Mouse (Mus musculus): ENCODE results near the gene Zbtb20.

The Zbtb20 gene

GRCm38 (mm10) chr16:43545261-43545660 lies 669.6 kb downstream of the Zbtb20 start:
- Histone ChIP-seq H3K36me3 (ENCODE audit: control insufficient read depth, insufficient read depth, low read length, poor library complexity, severe bottlenecking) (no peaks in the 10 kb centered on the region), H3K27me3 (ENCODE audit: control insufficient read depth, insufficient read depth, low read length, poor library complexity, severe bottlenecking) (no peaks in the 10 kb centered on the region)
- DNase-seq (ENCODE audit: low read depth, low spot score), result no peak

DNA sequence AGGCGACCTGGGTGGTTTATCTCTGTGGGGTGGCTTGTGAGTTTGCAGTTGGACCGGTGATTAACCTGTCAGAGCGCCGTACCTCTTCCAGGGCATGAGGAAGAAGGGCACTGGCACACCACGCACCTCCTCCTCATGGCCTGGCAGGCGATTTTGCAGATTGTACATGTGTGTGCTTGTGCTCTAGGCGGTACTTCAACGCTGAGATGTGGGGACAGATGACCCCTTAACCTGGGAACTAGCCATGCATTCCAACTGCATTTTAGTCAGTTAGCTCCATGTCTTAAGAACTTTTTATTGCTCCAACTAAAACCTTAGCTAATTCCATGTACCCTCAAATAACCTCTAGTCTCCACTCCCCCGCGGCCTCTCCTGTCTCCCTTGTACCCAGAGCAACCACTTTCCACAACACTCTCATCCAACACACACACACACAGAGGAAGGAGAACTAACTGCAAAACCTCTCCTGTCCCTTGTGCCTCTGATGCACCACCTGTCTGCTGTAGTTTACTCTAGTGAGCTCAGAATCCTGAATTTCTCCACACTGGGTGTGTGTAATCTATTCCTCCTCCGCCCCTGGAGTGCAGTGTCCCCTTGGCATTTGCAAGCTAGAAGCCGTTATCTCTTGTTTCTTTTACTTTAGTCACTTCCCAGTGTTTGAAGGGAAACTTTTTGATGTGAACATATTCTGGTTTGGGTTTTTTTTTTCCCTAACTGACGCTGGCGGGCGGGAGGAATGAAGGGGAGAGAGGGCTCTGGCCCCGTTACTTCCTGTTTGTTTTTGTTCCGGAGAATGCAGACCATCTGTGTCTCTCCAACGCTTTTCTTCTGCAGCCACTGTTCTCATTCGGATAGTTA lies 671.9 kb downstream of the Zbtb20 start:
- DNase-seq (ENCODE audit: low read depth, low spot score), result no peak
- Histone ChIP-seq H3K36me3 (ENCODE audit: control insufficient read depth, insufficient read depth, low read length, poor library complexity, severe bottlenecking) (no peaks in the 10 kb centered on the region), H3K27me3 (ENCODE audit: control insufficient read depth, insufficient read depth, low read length, poor library complexity, severe bottlenecking) (no peaks in the 10 kb centered on the region)

DNA sequence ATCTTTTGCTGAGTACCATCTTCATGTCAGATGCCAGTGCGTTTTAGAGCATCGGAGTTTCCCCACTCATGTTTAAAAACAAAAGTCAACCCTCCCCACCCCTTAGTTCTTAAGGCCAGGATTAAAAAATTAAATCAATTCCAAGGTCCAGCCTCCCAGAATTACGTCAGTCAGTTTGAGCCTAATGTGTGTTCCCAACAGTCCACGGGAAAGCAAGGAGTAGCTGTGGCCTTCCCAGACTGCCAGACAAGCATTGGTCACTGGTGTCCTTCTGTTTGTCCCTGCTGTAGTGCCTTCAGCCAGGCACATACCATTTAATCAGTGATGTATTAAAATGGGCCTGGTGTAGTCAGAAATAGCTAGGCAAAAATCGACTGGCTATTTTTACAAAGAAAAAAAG lies 673.1 kb downstream of the Zbtb20 start:
- DNase-seq (ENCODE audit: low read depth, low spot score), result no peak
- H3K27me3 ChIP-seq (ENCODE audit: control insufficient read depth, insufficient read depth, low read length, poor library complexity, severe bottlenecking), result no peaks in the 10 kb centered on the region

GRCm38 (mm10) chr16:43549425-43550089 lies 673.9 kb downstream of the Zbtb20 start:
- no peaks in the 10 kb centered on the region for H3K36me3 ChIP-seq (ENCODE audit: control insufficient read depth, insufficient read depth, low read length, poor library complexity, severe bottlenecking)
- no peak for DNase-seq (ENCODE audit: low read depth, low spot score)
- H3K27me3 ChIP-seq (ENCODE audit: control insufficient read depth, insufficient read depth, low read length, poor library complexity, severe bottlenecking), result no peaks in the 10 kb centered on the region

More for the DNA sequence above, 673.1 kb downstream of the Zbtb20 start:
- no peaks in the 10 kb centered on the region for H3K36me3 ChIP-seq (ENCODE audit: control insufficient read depth, insufficient read depth, low read length, poor library complexity, severe bottlenecking)

DNA sequence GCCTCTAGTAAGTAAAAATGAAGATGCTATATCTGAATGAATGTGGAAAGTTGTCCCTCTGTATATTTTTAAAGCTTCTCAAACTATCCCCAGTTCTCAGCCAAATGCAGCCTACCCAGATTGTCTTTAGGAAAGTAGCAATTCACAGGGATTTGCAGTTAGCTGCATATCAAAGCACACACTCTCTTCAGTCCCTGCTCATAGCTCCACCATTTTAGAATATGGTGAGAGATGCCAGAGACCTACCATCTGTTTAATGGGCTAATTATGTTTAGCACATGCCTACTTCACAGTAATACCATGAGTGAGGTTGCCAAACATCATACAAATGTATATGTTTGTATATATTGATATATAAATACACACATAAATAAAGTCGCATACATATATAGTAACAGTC lies 676.8 kb downstream of the Zbtb20 start:
- Histone ChIP-seq H3K27me3 (ENCODE audit: control insufficient read depth, insufficient read depth, low read length, poor library complexity, severe bottlenecking) (no peaks in the 10 kb centered on the region), H3K36me3 (ENCODE audit: control insufficient read depth, insufficient read depth, low read length, poor library complexity, severe bottlenecking) (no peaks in the 10 kb centered on the region)
- DNase-seq (ENCODE audit: low read depth, low spot score), result no peak

DNA sequence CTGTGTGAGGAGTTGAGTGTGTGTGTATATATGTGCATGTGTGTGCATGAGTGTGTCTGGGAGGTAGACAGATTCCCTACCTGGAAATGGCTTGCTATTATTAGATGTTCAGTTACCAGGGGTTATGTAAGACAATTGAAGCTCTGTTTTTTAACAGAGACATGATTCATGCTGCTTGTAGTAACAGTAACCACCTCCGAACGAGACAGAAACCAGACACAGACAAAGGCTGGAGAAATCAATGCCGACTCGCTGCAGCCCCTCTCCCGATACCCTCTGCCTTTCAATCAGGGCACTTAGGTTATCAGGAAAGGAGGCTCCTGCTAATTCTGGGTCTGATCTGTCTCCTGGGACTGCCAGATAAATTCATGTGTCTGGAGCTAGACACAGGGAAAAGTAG lies 681.7 kb downstream of the Zbtb20 start:
- no peak for DNase-seq (ENCODE audit: low read depth, low spot score)
- no peaks in the 10 kb centered on the region for H3K27me3 ChIP-seq (ENCODE audit: control insufficient read depth, insufficient read depth, low read length, poor library complexity, severe bottlenecking)
- no peaks in the 10 kb centered on the region for H3K36me3 ChIP-seq (ENCODE audit: control insufficient read depth, insufficient read depth, low read length, poor library complexity, severe bottlenecking)

GRCm38 (mm10) chr16:43561330-43561729 lies 685.6 kb downstream of the Zbtb20 start:
- Histone ChIP-seq H3K36me3 (ENCODE audit: control insufficient read depth, insufficient read depth, low read length, poor library complexity, severe bottlenecking) (no peaks in the 10 kb centered on the region), H3K27me3 (ENCODE audit: control insufficient read depth, insufficient read depth, low read length, poor library complexity, severe bottlenecking) (no peaks in the 10 kb centered on the region)
- no peak for DNase-seq (ENCODE audit: low read depth, low spot score)

GRCm38 (mm10) chr16:43561956-43562355 lies 686.3 kb downstream of the Zbtb20 start:
- no peaks in the 10 kb centered on the region for H3K36me3 ChIP-seq (ENCODE audit: control insufficient read depth, insufficient read depth, low read length, poor library complexity, severe bottlenecking)
- peak; percentile 24 for DNase-seq (ENCODE audit: low read depth, low spot score)
- no peaks in the 10 kb centered on the region for H3K27me3 ChIP-seq (ENCODE audit: control insufficient read depth, insufficient read depth, low read length, poor library complexity, severe bottlenecking)

DNA sequence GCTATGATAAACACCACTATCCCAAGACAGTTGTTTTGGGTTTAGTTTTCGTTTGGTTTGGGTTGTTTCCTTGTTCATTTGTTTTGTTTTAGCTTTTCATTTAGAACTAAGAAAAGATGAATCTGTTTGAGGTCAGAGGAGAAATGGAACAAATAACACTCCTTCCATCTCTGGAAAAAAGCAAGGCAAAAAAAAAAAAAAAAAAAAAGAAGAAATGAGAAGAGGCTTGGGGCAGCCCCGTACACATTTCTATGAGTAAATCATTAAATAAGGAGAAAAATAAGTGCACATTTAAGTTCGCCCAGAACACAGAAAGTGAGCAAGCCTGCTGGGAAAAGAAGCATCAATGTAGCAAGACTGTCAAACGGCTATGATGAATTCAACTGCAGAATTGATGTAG lies 690.2 kb downstream of the Zbtb20 start:
- no peaks in the 10 kb centered on the region for H3K36me3 ChIP-seq (ENCODE audit: control insufficient read depth, insufficient read depth, low read length, poor library complexity, severe bottlenecking)
- no peaks in the 10 kb centered on the region for H3K27me3 ChIP-seq (ENCODE audit: control insufficient read depth, insufficient read depth, low read length, poor library complexity, severe bottlenecking)
- no peak for DNase-seq (ENCODE audit: low read depth, low spot score)

DNA sequence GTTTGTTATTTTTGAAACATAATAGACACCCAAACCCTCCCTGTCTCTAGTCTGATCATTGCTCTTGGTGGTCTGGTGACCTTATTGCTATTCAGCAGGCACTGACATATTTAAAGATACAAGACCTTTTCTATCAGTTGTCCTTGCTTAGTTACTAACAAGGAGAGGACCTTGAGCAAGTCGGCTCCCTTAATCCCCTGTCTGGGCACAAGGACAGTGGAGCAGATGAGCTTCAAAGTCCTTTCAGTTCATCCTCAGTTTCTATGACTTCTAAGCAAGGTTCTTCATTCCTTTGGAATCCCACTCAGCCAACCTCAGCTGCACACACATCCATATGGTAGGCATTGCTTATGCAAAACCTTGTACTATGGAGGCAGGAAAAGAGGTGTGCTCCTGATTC lies 690.8 kb downstream of the Zbtb20 start:
- H3K27me3 ChIP-seq (ENCODE audit: control insufficient read depth, insufficient read depth, low read length, poor library complexity, severe bottlenecking), result no peaks in the 10 kb centered on the region
- no peak for DNase-seq (ENCODE audit: low read depth, low spot score)
- no peaks in the 10 kb centered on the region for H3K36me3 ChIP-seq (ENCODE audit: control insufficient read depth, insufficient read depth, low read length, poor library complexity, severe bottlenecking)

- H3K27me3 ChIP-seq (ENCODE audit: control insufficient read depth, insufficient read depth, low read length, poor library complexity, severe bottlenecking), result no peaks in the 10 kb centered on the region
- no peaks in the 10 kb centered on the region for H3K36me3 ChIP-seq (ENCODE audit: control insufficient read depth, insufficient read depth, low read length, poor library complexity, severe bottlenecking)
- no peak for DNase-seq (ENCODE audit: low read depth, low spot score)
These were observed 695.8 kb downstream of the Zbtb20 start for GRCm38 (mm10) chr16:43571376-43572081.

DNA sequence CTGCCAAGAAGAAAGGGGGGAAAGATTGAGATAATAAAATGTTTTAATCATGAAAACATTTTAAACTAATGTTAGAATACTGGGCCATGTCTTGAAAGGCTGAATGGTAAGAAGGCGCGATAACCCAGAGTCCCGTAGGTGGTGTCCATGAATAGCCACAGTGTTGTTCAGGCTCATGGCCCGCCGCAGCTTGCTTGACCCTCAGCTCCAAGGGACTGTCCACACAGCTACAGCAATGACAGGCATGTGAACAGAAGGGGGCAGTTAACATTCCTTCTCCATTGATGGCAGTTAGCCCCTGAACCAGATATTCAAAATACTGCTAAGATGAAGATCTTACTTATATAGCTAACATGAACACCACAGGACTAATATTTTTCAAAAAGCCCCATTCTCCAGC lies 696.5 kb downstream of the Zbtb20 start:
- no peaks in the 10 kb centered on the region for H3K27me3 ChIP-seq (ENCODE audit: control insufficient read depth, insufficient read depth, low read length, poor library complexity, severe bottlenecking)
- no peak for DNase-seq (ENCODE audit: low read depth, low spot score)
- no peaks in the 10 kb centered on the region for H3K36me3 ChIP-seq (ENCODE audit: control insufficient read depth, insufficient read depth, low read length, poor library complexity, severe bottlenecking)

- no peak for DNase-seq (ENCODE audit: low read depth, low spot score)
- no peaks in the 10 kb centered on the region for H3K27me3 ChIP-seq (ENCODE audit: control insufficient read depth, insufficient read depth, low read length, poor library complexity, severe bottlenecking)
- no peaks in the 10 kb centered on the region for H3K36me3 ChIP-seq (ENCODE audit: control insufficient read depth, insufficient read depth, low read length, poor library complexity, severe bottlenecking)
These were observed 697.1 kb downstream of the Zbtb20 start for GRCm38 (mm10) chr16:43572766-43573165.

- no peak for DNase-seq (ENCODE audit: low read depth, low spot score)
- Histone ChIP-seq H3K27me3 (ENCODE audit: control insufficient read depth, insufficient read depth, low read length, poor library complexity, severe bottlenecking) (no peaks in the 10 kb centered on the region), H3K36me3 (ENCODE audit: control insufficient read depth, insufficient read depth, low read length, poor library complexity, severe bottlenecking) (no peaks in the 10 kb centered on the region)
These were observed 697.6 kb downstream of the Zbtb20 start for GRCm38 (mm10) chr16:43573181-43573833.

All from splenic B cell, adult 2 months (primary cell).